Mouse (Mus musculus): ENCODE results near the gene Tmem150a. TPM values are rescaled to one million over a fixed set of nuclear protein-coding genes. Genes with fewer than 3 reads are reported as not detected.

Tmem150a gene
- polyA plus RNA-seq, 1 experiment from 2014 or later = 15.3 TPM

DNA sequence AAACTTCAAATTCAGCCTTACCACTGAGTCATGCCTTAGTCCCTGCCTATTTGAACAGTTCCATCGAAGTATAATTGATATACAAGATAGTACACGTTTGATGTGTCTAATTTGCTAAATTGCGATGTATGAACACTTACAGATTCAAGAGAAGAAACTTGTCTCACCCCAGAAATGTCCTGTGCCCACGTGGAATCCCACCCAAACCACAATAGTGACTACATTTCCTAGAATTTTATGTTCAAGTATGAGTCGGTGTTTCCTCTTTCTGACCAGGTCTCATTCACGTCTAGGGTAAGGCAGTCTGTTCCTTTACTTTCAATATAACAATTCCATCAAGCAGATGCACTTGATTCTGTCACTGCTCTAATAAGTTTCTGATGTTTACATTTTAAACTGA is 9.6 kb upstream of the Tmem150a start:
- Histone ChIP-seq H3K9ac (replicated peaks; ENCODE audit: low read depth, low read length) (no peak overlapping the region), H3K27me3 (ENCODE audit: control insufficient read depth, insufficient read depth, low read length) (no peaks in the 10 kb centered on the region), H3K27ac (ENCODE audit: low read length) (no peak overlapping the region), H3K4me3 (ENCODE audit: low read depth, low read length) (peak overlapping the region; percentile 82), H3K4me2 (replicated peaks; ENCODE audit: low read depth, low read length) (peak overlapping the region; percentile 91), H3K9me3 (ENCODE audit: control insufficient read depth, low read depth, low read length) (no peaks in the 10 kb centered on the region), H3K4me1 (ENCODE audit: control insufficient read depth, insufficient read depth, low read length) (peaks cover 13% of the 10 kb centered on the region; the same call in 1 of the 2 replicates), H3K36me3 (ENCODE audit: control insufficient read depth, insufficient read depth, low read length) (peaks cover 23% of the 10 kb centered on the region)
- WGBS = 51% methylated on average over 6 of the region's 6 CpGs
- ATAC-seq (ENCODE audit: insufficient number of reproducible peaks, insufficient read depth, low FRiP score, low read depth) = no peak

DNA sequence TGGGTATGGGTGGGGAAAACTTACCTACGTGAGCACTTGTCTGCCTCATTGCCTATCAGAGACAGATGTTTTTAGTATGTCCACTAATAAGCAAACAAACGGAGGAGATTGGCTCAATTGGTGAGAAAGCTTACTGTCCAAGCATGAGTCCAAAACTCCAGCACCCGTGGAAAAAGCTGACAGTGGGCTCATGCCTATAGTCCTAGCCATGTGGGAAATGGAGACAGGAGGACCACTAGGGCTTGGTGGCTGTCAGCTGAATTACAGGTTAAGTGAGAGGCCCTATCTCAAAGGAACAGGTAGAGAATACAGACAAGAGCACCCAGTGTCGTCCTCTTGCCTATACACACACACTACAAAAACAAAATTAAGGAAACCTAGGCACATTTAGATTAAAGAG is 9.0 kb upstream of the Tmem150a start:
- Histone ChIP-seq H3K27ac (ENCODE audit: low read length) (no peak overlapping the region), H3K9ac (replicated peaks; ENCODE audit: low read depth, low read length) (no peak overlapping the region), H3K36me3 (ENCODE audit: control insufficient read depth, insufficient read depth, low read length) (peaks cover 28% of the 10 kb centered on the region), H3K4me1 (ENCODE audit: control insufficient read depth, insufficient read depth, low read length) (peaks cover 13% of the 10 kb centered on the region; the same call in 1 of the 2 replicates), H3K9me3 (ENCODE audit: control insufficient read depth, low read depth, low read length) (no peaks in the 10 kb centered on the region), H3K27me3 (ENCODE audit: control insufficient read depth, insufficient read depth, low read length) (no peaks in the 10 kb centered on the region), H3K4me2 (replicated peaks; ENCODE audit: low read depth, low read length) (no peak overlapping the region), H3K4me3 (ENCODE audit: low read depth, low read length) (no peak overlapping the region; the same call in 1 of the 2 replicates)
- ATAC-seq (ENCODE audit: insufficient number of reproducible peaks, insufficient read depth, low FRiP score, low read depth) = no peak
- 89% methylated on average over 4 of the region's 4 CpGs for WGBS

GRCm38 (mm10) chr6:72347166-72347941 is 7.9 kb upstream of the Tmem150a start, which contains the start of gene 0610030E20Rik:
0610030E20Rik (plus strand) TSS chr6:72347317.
- H3K27me3 ChIP-seq (ENCODE audit: control insufficient read depth, insufficient read depth, low read length) = no peaks in the 10 kb centered on the region
- H3K27ac ChIP-seq (ENCODE audit: low read length) = peak within 1 kb of the TSS; percentile 59; the same call in 1 of the 2 replicates
- H3K4me3 ChIP-seq (ENCODE audit: low read depth, low read length) = peak within 1 kb of the TSS; percentile 54
- H3K36me3 ChIP-seq (ENCODE audit: control insufficient read depth, insufficient read depth, low read length) = peaks cover 25% of the 10 kb centered on the region
- H3K9me3 ChIP-seq (ENCODE audit: control insufficient read depth, low read depth, low read length) = no peaks in the 10 kb centered on the region
- peak within 1 kb of the TSS; percentile 49 for H3K9ac ChIP-seq (replicated peaks; ENCODE audit: low read depth, low read length)
- ATAC-seq (ENCODE audit: insufficient number of reproducible peaks, insufficient read depth, low FRiP score, low read depth) = peak; percentile 67; the same call in 1 of the 2 replicates
- WGBS = under 1% methylated on average over 72 of the region's 72 CpGs
- H3K4me1 ChIP-seq (ENCODE audit: control insufficient read depth, insufficient read depth, low read length) = peaks cover 19% of the 10 kb centered on the region
- H3K4me2 ChIP-seq (replicated peaks; ENCODE audit: low read depth, low read length) = peak within 1 kb of the TSS; percentile 64

GRCm38 (mm10) chr6:72348411-72348810 is 6.8 kb upstream of the Tmem150a start:
- Histone ChIP-seq H3K36me3 (ENCODE audit: control insufficient read depth, insufficient read depth, low read length) (peaks cover 24% of the 10 kb centered on the region; the same call in 1 of the 2 replicates), H3K27me3 (ENCODE audit: control insufficient read depth, insufficient read depth, low read length) (no peaks in the 10 kb centered on the region), H3K27ac (ENCODE audit: low read length) (no peak overlapping the region), H3K4me1 (ENCODE audit: control insufficient read depth, insufficient read depth, low read length) (peaks cover 22% of the 10 kb centered on the region), H3K4me2 (replicated peaks; ENCODE audit: low read depth, low read length) (peak overlapping the region; percentile 64; the same call in 1 of the 2 replicates), H3K9ac (replicated peaks; ENCODE audit: low read depth, low read length) (no peak overlapping the region; the same call in 1 of the 2 replicates), H3K4me3 (ENCODE audit: low read depth, low read length) (no peak overlapping the region), H3K9me3 (ENCODE audit: control insufficient read depth, low read depth, low read length) (no peaks in the 10 kb centered on the region)
- no peak for ATAC-seq (ENCODE audit: insufficient number of reproducible peaks, insufficient read depth, low FRiP score, low read depth)
- 72% methylated on average over 10 of the region's 10 CpGs for WGBS

GRCm38 (mm10) chr6:72350214-72350613 is 5.0 kb upstream of the Tmem150a start:
- Histone ChIP-seq H3K4me1 (ENCODE audit: control insufficient read depth, insufficient read depth, low read length) (peaks cover 16% of the 10 kb centered on the region), H3K27ac (ENCODE audit: low read length) (no peak overlapping the region), H3K36me3 (ENCODE audit: control insufficient read depth, insufficient read depth, low read length) (peaks cover 24% of the 10 kb centered on the region; the same call in 1 of the 2 replicates), H3K9me3 (ENCODE audit: control insufficient read depth, low read depth, low read length) (no peaks in the 10 kb centered on the region), H3K9ac (replicated peaks; ENCODE audit: low read depth, low read length) (no peak overlapping the region), H3K4me2 (replicated peaks; ENCODE audit: low read depth, low read length) (no peak overlapping the region), H3K27me3 (ENCODE audit: control insufficient read depth, insufficient read depth, low read length) (no peaks in the 10 kb centered on the region), H3K4me3 (ENCODE audit: low read depth, low read length) (no peak overlapping the region)
- 93% methylated on average over 2 of the region's 2 CpGs for WGBS
- ATAC-seq (ENCODE audit: insufficient number of reproducible peaks, insufficient read depth, low FRiP score, low read depth) = no peak

DNA sequence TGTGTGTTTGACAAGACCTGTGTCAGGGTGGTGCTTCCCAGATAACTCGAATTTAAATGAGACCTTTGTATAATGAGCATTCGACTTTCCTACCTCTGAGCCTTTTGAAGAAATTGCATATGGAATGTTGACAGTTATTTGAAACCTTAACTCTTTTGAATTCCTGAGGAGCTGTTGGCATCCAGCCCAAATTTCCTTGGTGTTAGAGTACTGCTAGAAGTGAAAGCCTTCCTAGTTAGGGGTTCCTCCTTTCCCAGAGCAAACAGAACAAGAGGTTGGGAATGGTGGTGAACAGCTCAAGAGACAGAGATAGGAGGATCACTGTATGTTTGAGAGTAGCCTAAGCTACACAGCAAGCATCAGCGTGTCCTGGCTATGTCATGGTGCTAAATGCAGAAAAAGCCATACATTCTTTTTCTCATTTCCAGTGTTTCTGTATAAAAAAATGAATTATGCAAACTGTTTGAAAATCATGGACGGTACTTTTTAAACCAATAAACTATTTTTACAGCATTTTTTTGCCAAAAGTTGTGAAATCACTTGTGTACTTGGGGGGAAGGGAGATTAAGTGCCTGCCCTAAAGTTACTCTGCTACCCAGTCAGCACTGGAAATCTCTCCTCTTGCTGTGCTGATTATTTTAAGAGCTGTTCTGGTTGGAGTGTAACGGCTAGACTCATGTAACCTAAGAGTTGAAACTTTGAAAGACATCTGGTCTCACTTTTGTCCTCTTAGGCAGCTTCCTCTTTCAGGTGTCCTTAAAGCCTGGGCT is 2.4 kb upstream of the Tmem150a start:
- Histone ChIP-seq H3K36me3 (ENCODE audit: control insufficient read depth, insufficient read depth, low read length) (peaks cover 24% of the 10 kb centered on the region; the same call in 1 of the 2 replicates), H3K27me3 (ENCODE audit: control insufficient read depth, insufficient read depth, low read length) (no peaks in the 10 kb centered on the region), H3K9ac (replicated peaks; ENCODE audit: low read depth, low read length) (no peak overlapping the region), H3K4me2 (replicated peaks; ENCODE audit: low read depth, low read length) (no peak overlapping the region), H3K27ac (ENCODE audit: low read length) (no peak overlapping the region), H3K4me3 (ENCODE audit: low read depth, low read length) (no peak overlapping the region), H3K9me3 (ENCODE audit: control insufficient read depth, low read depth, low read length) (no peaks in the 10 kb centered on the region), H3K4me1 (ENCODE audit: control insufficient read depth, insufficient read depth, low read length) (peaks cover 16% of the 10 kb centered on the region)
- ATAC-seq (ENCODE audit: insufficient number of reproducible peaks, insufficient read depth, low FRiP score, low read depth) = no peak
- WGBS = 59% methylated on average over 5 of the region's 5 CpGs

GRCm38 (mm10) chr6:72354025-72354424 is 1.2 kb upstream of the Tmem150a start:
- no peaks in the 10 kb centered on the region for H3K9me3 ChIP-seq (ENCODE audit: control insufficient read depth, low read depth, low read length)
- H3K27ac ChIP-seq (ENCODE audit: low read length) = no peak overlapping the region
- peaks cover 27% of the 10 kb centered on the region; the same call in 1 of the 2 replicates for H3K36me3 ChIP-seq (ENCODE audit: control insufficient read depth, insufficient read depth, low read length)
- no peak overlapping the region for H3K4me2 ChIP-seq (replicated peaks; ENCODE audit: low read depth, low read length)
- H3K4me3 ChIP-seq (ENCODE audit: low read depth, low read length) = no peak overlapping the region
- no peaks in the 10 kb centered on the region for H3K27me3 ChIP-seq (ENCODE audit: control insufficient read depth, insufficient read depth, low read length)
- WGBS = 71% methylated on average over 1 of the region's 1 CpGs
- no peak for ATAC-seq (ENCODE audit: insufficient number of reproducible peaks, insufficient read depth, low FRiP score, low read depth)
- peaks cover 10% of the 10 kb centered on the region; the same call in 1 of the 2 replicates for H3K4me1 ChIP-seq (ENCODE audit: control insufficient read depth, insufficient read depth, low read length)
- H3K9ac ChIP-seq (replicated peaks; ENCODE audit: low read depth, low read length) = no peak overlapping the region

DNA sequence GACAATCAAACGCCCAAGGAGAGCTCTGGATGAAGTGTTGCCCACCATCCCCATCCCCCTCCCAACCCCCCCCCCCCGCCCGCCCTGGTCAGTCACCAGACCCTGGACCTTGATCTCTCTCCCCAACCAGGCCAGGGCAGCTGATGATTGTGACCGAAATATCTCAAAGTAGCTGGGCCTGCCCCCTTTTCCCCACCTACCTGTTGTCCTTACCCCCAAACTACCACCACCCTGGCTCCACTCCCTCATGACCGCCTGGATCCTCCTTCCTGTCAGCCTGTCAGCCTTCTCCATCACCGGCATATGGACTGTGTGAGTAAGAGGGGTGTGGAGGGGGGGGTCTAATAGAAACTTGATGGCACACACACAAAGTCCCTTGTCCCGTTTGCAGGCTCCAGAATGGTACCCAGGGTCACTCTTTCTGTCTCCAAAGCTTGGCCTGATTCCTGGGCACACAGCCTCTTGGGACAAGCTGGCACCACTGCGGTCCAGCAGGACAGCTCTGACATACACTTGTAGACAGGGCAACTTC is 820 bp downstream of the Tmem150a start:
- Histone ChIP-seq H3K4me2 (replicated peaks; ENCODE audit: low read depth, low read length) (peak overlapping the region; percentile 79), H3K27ac (ENCODE audit: low read length) (no peak overlapping the region), H3K36me3 (ENCODE audit: control insufficient read depth, insufficient read depth, low read length) (peaks cover 18% of the 10 kb centered on the region; the same call in 1 of the 2 replicates), H3K4me3 (ENCODE audit: low read depth, low read length) (peak overlapping the region; percentile 58), H3K9me3 (ENCODE audit: control insufficient read depth, low read depth, low read length) (no peaks in the 10 kb centered on the region), H3K9ac (replicated peaks; ENCODE audit: low read depth, low read length) (peak overlapping the region; percentile 53), H3K27me3 (ENCODE audit: control insufficient read depth, insufficient read depth, low read length) (no peaks in the 10 kb centered on the region), H3K4me1 (ENCODE audit: control insufficient read depth, insufficient read depth, low read length) (peaks cover 21% of the 10 kb centered on the region)
- WGBS = 38% methylated on average over 7 of the region's 8 CpGs
- no peak for ATAC-seq (ENCODE audit: insufficient number of reproducible peaks, insufficient read depth, low FRiP score, low read depth)
